Mouse (Mus musculus) c-Kit-positive CD71-positive TER-119-positive erythroid progenitor cells, embryonic 14.5 days (primary cell): ENCODE measurements around the gene Crls1.

Experiments used
- DNase-seq: peaks from one replicate; pipeline ENCODE4 v3.0.0-alpha.2; 2013; ENCODE audit warnings: low spot score

Gene Crls1

DNA sequence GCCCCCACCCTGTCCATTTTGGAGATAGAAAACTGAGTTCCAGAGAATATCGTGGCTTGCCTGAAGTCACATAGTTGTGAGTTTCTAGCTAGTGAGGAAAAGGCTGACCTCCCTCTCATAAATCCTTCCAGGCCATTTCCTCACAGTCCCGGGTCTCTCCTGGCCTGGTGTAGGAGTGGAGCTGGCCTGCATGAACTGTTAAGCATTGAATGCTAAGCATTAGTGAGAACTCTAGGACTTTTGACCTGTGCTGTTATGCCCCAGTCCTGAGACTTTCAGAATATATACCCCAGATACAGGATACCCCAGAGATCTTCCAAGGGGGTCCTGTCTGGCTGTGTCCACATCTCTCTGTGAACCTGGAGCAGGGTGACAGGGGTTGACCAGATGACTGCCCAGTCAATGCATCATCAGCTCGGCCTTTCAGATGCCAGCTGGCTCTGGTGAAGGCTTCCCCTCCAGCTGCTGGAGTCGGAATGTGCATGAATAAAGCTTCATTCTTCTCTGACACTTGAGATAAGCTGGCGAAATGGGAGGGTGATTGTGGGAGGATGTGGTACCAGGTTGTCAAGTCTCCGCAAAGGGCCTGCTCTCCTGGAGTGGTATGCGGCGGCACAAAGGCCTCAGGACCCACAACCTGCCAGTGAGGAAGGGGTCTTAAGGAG is 38.0 kb downstream of the Crls1 start:
- DNase-seq: no peak

DNA sequence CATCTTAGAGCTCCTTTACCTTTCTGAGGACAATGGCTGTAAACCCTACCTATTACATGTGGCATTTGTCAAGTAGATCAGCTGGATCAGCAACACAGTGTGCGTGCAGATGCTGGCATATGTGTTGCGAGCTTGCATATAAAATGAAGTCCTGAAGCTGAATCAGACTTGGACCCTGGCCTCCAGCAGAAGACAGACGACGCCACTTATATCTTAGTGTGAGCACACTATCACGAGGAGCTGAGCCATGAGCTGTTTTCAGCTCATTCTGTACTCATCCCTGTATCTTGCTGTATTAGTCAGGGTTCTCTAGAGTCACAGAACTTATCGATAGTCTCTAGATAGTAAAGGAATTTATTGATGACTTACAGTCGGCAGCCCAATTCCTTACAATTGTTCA is 38.8 kb downstream of the Crls1 start:
- no peak for DNase-seq

DNA sequence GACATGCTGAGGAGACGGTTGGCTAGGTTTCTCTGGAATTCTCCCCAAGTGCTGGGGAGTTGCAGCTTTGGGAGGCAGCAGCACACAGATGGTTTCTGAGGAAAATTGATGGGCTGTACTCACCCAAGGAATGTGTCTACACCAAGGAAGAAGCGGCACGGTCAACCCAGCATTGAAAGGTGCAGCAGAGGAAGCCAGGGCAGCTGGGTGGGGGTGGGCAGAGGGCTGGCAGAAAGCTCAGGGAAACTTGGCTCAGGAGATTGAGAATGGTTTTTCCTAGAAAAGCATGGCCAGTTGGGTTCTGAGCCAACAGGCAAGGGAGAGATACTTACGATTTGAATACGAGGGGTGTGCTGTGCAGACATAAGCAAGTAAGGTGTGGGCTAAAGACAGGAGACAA is 47.4 kb downstream of the Crls1 start:
- DNase-seq: no peak

DNA sequence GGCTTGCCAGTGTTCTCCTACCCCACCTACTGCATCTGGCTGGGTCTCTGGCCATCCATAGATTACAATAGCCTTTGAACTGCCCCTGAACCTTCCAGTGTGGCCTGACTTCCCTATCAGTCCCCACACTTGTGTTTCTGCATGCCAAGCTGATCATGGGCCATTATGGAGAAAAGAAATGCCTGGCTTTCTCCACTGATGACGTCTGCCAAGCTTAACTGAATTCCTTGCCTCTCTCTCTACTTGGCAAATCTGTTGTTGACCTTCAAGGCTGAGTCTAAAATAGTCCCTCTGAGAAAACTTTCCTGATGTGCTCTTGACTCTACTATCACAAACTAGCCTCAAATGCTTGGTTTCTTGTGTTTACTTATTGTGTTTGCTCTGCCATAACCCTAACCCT is 51.7 kb downstream of the Crls1 start:
- no peak for DNase-seq

DNA sequence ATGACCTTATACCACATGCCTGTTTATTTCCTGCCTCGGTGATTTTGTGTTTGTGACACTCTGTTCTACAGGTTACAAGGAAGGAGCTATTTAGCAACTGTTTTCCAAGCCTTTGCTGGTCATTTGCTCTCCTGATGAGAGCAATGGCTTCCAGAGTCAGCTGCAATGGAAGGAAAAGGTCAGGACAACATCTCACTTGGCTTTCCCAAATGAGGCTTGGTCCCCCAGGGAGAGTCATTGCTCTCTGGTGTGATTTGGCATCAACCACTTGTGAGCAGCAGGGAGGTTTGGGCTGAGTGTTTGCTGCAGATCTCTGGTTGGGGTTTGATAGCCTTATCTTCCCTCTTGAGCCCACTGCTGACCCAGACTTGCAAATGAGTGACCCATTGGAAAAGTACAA is 54.1 kb downstream of the Crls1 start:
- DNase-seq: no peak

DNA sequence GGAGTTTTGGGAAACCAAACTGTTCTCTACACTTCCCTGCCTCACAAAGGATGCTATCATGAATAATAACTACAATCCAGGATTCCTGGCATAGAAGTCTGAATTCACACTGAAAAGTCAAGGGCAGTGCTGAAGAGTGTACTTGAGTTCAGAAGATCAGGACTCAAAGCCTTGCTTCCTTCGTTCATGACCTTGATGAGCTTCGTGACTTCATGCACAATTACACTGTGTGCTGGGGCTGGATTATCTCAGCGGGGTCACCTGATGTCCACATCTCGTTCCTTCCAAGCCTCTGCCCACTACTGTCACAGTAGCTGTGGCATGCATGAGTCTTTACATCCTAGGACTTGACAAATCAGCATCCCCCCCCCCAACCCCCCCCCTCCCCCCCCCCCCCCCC is 55.2 kb downstream of the Crls1 start:
- DNase-seq: no peak

DNA sequence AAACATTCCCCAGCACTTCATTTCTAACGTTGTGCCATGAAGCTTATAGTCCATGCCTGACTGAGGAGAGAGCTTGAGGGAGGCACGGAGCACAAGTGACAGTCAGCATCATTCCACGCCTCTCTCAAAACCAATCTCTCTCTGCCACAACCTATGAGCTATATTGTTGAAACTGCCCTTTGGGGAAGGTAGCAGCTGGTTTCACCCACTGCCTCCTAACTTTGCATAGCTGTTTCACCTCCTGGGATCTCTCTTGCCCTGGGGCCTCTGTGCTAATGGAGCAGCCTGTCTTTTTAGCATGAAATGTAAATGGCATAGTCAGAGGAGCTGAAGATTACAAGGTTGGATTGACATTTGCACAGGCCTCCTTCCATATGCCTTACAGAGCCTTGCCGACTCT is 55.6 kb downstream of the Crls1 start:
- no peak for DNase-seq

DNA sequence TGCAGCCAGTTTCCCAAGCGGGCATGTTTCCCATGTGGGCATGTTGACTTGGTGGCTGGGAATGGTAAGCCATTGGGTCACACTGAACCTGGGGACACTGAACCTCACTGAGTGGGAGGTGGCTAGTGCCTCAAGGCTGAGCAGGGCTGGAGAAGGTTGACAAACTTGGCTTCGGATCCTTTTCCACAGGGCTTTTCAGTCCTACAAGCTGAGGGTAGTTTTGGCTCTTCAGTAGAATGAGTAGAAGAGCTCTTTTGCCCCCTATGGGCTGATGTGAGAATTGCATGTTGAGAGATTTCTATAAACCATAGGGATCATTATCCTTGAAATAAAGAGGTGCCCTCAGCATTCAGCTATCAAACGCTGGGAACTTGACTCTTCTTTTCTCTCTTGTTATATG is 57.0 kb downstream of the Crls1 start:
- DNase-seq: peak; percentile 47

DNA sequence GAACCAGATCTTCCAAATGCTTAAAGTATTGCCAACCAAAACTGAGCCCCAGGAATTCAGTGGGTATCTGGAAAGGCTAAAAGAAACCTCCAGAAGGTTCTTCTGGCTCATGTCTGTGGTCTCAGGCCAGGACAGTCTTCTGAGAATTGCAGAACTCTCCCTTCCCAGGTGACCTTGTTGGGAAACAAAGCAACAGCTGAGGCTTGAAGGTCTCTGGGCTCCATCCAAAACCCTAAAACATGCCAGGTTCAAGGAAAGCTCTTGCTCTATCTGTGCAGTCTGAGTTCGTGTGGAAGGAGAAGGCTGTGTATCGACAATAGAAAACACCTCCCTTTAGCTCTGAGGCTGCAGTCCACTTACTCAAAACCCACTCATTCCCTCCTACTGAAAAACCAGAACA is 58.5 kb downstream of the Crls1 start:
- DNase-seq: no peak

DNA sequence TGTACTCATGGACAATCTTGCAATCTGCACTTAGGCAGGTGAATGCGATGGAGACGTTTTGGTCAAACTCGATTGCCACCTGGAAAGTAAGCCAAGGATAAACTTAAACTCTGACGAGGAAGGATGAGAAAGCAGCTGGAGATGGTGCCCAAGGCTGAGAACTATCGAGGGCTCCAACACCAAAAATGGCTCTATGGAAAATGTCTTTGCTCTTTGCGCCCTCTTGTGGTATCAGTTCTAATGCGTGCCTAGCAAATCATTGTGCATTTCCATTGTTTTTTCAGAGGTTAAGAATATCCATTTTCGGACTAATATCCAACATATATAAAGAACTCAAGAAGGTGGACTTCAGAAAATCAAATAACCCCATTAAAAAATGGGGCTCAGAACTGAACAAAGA is 60.3 kb downstream of the Crls1 start:
- peak; percentile 18 for DNase-seq

DNA sequence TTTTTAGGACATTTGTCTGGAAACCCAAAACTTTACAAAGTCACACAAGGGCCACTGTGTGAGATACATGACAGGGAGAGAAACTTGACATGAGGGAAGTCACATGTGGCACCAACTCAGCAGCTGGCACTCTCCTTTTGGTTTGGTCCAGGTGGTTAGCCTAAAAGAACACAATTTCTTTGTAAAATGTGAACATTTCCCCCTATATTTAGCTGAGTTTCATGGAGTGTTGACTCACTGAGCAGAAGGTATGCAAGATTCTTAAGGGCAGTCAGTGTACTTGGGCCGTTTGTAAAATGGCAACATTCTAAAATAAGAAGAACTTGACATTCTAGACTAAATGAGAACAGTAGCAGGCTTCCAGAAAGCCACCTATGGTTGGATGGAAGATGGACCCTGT is 68.3 kb downstream of the Crls1 start:
- no peak for DNase-seq
